ENCODE assay signal across 34 mouse cellular contexts in genomic region chr9:106780086-106780485, GRCm38 (mm10).
"Had no signal": no experiment of that assay in that cellular context is flagged by ENCODE, and none has a peak within 500 bp of the region (broad histone marks: within the 10 kb centered on the region; RNA-seq: fewer than 3 reads in every experiment).

No protein-coding gene starts in this region.

- H3K9ac ChIP-seq: heart, embryonic 13.5 days; heart, embryonic 15.5 days; hindbrain, embryonic 12.5 days; hindbrain, embryonic 13.5 days; hindbrain, embryonic 14.5 days; hindbrain, embryonic 15.5 days; intestine, embryonic 15.5 days; kidney, embryonic 15.5 days had no signal

- H3K27ac ChIP-seq: heart, embryonic 13.5 days; heart, embryonic 15.5 days; hindbrain, embryonic 10.5 days; hindbrain, embryonic 12.5 days; hindbrain, embryonic 13.5 days; hindbrain, embryonic 14.5 days; hindbrain, embryonic 15.5 days; hindbrain, postnatal 0 days; intestine, embryonic 15.5 days; kidney, embryonic 15.5 days; kidney, postnatal 0 days; layer of hippocampus, adult 2 months; left cerebral cortex, adult 2 months had no signal

- H3K36me3 ChIP-seq: heart, embryonic 13.5 days; heart, embryonic 15.5 days; hindbrain, embryonic 12.5 days; hindbrain, embryonic 13.5 days; hindbrain, embryonic 15.5 days; intestine, embryonic 15.5 days; kidney, embryonic 15.5 days had no signal

- DNase-seq: heart, postnatal 10 days; heart, postnatal 14 days; heart, postnatal 36 days; heart, postnatal 4 days; kidney, adult 11 months; kidney, adult 18-20 months; kidney, adult 2 months; kidney, adult 8-10 months; kidney, adult 9 months; kidney, postnatal 10 days; kidney, postnatal 14 days; kidney, postnatal 25 days; kidney, postnatal 36 days; kidney, postnatal 4 days; layer of hippocampus, adult 9-11 months; layer of hippocampus, postnatal 36 days had no signal

- H3K4me2 ChIP-seq: heart, embryonic 11.5 days; heart, embryonic 13.5 days; heart, embryonic 15.5 days; hindbrain, embryonic 12.5 days; hindbrain, embryonic 13.5 days; hindbrain, embryonic 14.5 days; hindbrain, embryonic 15.5 days; intestine, embryonic 15.5 days; kidney, embryonic 15.5 days had no signal

- H3K4me3 ChIP-seq: heart, embryonic 13.5 days; heart, embryonic 15.5 days; hindbrain, embryonic 10.5 days; hindbrain, embryonic 12.5 days; hindbrain, embryonic 13.5 days; hindbrain, embryonic 15.5 days; intestine, embryonic 15.5 days; kidney, embryonic 15.5 days; layer of hippocampus, adult 2 months; left cerebral cortex, adult 2 months had no signal

- H3K9me3 ChIP-seq: heart, embryonic 13.5 days; heart, embryonic 15.5 days; hindbrain, embryonic 10.5 days; hindbrain, embryonic 12.5 days; hindbrain, embryonic 13.5 days; hindbrain, embryonic 15.5 days; intestine, embryonic 15.5 days; kidney, embryonic 15.5 days had no signal

- H3K4me1 ChIP-seq: heart, embryonic 15.5 days; hindbrain, embryonic 10.5 days; hindbrain, embryonic 13.5 days; hindbrain, embryonic 15.5 days; kidney, embryonic 15.5 days had no signal

- ATAC-seq: hindbrain, embryonic 16.5 days; hindbrain, postnatal 0 days; inflammation-experienced regulatory T-cells, adult 6 months; intestine, embryonic 15.5 days; intestine, embryonic 16.5 days; intestine, postnatal 0 days had no signal

- H3K27me3 ChIP-seq: heart, embryonic 13.5 days; heart, embryonic 15.5 days; hindbrain, embryonic 12.5 days; hindbrain, embryonic 13.5 days; hindbrain, embryonic 15.5 days; intestine, embryonic 15.5 days; kidney, embryonic 15.5 days had no signal
